Mouse (Mus musculus) testis, postnatal 10 days (tissue): ENCODE measurements at regions not wholly inside any gene's neighbourhood (a gene's known extent, or its start where the extent isn't known, plus 50 kb on each side); places are given as distances from the start of the nearest gene placed in this dataset.

Experiments
- DNase-seq: peaks from one replicate; pipeline ENCODE4 v3.0.0; 2021; ENCODE audit warnings: low spot score

GRCm38 (mm10) chr4:56264626-56265025, 475.2 kb upstream of the Gm26657 start:
- no peak for DNase-seq

GRCm38 (mm10) chr4:56263822-56264221, 476.0 kb upstream of the Gm26657 start:
- no peak for DNase-seq

DNA sequence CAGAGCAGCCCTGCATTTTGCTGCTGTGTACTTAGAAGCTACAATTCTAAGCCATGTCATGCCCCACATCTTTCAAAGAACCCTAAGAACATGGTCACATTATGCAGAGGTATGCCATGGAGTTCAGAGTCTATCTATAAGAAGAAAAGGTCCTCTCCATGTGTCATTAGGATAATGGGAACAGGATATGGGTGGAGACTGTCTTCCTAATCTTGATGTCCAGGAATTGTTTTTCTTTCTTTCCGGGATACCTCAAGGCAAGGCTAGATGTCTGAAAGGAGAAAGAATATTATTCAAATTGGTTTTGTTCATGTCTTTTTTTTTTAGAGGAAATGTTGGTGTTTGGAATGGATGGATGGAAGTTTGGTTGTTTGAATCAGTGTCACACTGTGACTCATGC, 477.3 kb upstream of the Gm26657 start:
- no peak for DNase-seq

- DNase-seq: no peak
Observed at GRCm38 (mm10) chr4:56261992-56262391, 477.9 kb upstream of the Gm26657 start.

GRCm38 (mm10) chr4:56252375-56252774, 487.5 kb upstream of the Gm26657 start:
- no peak for DNase-seq

DNA sequence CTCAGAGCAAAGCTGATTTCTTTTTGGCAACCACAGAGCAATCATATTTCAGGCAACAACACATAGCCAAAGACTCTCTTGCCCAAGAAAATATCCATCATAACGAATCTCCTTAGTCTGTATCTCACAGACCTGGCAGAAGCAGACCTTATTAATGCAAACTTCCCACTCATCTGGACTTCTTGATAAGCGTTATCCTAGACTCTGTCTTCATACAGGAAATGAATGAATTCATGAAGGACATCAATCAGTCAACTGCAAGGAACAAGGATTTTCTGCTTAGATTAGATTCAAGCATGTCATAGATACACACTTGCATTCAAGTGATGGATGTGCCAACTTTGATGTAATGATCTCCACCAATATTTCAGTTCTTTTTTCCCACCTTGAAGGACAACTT, 488.1 kb upstream of the Gm26657 start:
- DNase-seq: no peak

GRCm38 (mm10) chr4:56250611-56251010, 489.3 kb upstream of the Gm26657 start:
- DNase-seq: no peak

DNA sequence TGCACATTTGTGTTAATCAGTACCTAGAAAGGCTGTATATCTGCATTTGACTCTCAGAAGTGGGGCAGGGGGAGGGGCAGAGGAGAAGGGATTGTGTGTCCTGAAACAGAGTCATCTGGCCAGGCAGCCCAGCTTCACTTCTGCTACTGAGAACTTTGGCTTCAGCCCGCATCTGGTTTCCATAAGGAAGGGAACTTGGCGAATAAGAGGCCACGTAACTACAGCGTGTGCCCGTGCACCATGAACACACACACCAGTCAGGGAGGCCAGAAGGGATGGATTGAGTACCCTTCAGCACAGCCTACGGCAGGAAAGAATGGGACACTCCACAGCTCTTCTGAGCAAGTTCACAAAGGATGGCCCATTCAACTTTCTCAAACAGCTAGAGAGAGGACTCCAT, 496.0 kb upstream of the Gm26657 start:
- DNase-seq: no peak

DNA sequence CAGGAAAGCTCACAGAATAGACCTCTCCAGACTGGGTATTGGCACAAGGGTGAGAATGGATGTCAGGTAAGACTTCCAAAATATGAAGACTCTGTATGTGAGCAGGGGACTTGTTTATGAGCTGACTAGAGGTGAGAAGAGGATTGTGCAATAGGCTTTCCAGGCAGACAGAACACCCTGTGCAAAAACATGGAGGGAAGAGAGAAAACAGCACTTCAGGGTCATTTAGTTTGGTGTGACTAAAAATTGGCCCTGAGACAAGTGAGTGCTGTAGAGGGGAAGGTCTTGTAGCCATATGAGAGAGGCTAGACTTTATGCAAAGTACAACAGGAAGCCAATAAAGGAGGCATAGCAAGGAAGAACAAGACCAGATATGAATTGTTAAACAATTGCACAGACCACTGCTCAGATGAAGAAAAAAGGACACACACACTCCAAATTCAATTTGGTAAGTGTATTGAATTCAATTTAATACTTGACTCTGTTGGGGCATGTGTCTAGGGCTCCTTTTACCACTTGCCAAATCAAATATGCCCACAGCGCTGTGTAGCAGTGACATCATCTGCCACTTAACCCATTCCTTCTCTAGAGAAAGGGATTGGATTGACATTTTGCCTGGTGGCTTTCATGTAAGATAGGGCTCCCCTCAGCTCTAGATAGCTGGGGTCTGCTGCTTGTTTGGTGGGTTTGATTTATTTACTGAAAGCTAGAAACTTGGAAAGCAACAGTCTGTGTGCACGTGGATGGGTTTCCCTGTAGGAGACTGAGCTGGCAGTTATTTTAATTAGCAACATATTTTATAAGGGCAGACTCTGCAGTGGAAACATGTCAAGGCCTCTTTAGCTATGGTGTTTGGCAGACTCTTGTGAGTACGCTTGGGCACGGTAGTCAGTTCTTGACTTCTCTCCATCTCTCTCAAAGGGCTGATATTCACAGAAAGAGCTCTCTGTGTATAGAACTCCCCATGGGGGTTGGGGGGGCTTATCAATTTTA, 501.1 kb upstream of the Gm26657 start:
- DNase-seq: no peak

GRCm38 (mm10) chr4:56231414-56231813, 508.5 kb upstream of the Gm26657 start:
- DNase-seq: no peak

- DNase-seq: no peak
Observed at GRCm38 (mm10) chr4:56230451-56230850, 509.4 kb upstream of the Gm26657 start.

GRCm38 (mm10) chr4:56226493-56226892, 513.4 kb upstream of the Gm26657 start:
- DNase-seq: no peak

- no peak for DNase-seq
Observed at GRCm38 (mm10) chr4:56224542-56224941, 515.3 kb upstream of the Gm26657 start.

DNA sequence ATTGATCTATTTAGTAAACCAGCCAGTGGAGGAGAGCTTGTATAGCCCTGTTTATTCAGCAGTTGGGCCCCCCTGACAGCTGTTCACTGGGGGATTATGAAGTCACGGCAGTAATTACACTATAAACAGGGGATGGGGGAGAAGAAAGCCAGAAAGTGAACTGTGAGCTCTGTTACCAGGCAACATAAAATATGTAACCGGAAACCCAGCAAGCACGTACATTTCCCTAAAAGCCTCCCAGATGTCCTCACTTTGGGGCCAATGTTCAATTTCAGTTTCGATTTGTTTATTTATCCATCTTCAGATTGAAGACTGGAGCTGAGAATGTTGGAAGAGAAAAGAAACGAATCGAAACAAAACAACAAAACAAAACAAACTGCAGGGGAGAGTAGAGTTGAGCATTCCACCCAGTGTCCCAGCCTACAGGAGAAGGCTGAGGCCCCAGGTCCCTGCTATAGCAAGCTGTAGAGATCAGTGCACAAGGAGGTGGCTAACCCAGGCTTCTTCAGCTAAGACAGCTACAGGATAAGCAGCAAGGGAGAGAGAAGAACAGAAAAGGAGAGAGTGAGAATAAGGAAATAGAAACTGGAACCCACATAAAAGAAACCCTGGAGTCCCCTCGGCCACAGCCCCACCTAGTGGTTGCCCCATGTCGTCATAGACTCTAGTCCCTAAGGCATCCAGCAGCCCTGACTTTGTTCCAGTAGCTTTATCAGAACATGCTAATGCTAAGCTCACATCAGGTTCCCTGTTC, 517.7 kb upstream of the Gm26657 start:
- DNase-seq: peak; percentile 66

DNA sequence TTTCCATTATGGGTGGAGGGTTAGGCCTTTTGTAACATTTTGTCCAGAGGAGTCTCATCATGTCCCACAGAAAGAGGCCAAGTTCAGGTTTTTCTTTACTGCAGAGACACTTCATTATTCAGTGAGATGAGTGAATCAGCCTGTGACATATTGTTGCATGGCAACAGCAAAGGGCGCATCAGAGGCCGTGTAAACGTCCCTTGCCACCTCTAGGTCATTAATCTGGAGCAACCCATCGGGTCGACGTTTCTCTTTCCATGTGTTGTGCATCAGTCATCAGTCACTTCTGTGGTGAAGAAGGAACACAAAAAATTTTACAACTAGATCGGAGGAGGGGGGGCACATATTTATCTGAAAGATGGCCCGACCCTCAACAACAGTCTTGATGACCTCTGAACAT, 519.3 kb upstream of the Gm26657 start:
- DNase-seq: no peak

GRCm38 (mm10) chr4:56209499-56209898, 530.4 kb upstream of the Gm26657 start:
- DNase-seq: no peak

DNA sequence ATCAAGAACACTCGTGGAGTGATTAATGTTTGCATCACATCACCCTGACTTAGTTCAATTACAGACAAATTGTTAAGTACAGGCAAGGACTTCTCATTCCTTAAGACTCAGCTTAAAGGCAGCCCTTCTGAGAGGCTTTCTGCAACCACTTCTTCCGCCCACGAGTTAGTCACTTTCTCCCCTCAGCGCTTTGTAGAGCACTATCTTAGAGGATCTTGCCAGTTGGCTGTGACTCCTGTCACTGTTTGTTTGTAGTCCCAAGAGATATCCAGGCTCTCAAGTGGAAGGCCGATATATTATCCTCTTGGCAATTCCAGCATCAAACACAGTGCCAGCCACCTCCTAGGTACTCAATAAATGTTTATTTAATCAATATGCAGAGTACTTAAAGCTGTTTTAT, 532.1 kb upstream of the Gm26657 start:
- DNase-seq: no peak

- DNase-seq: no peak
Observed at GRCm38 (mm10) chr4:56205069-56205468, 534.8 kb upstream of the Gm26657 start.

DNA sequence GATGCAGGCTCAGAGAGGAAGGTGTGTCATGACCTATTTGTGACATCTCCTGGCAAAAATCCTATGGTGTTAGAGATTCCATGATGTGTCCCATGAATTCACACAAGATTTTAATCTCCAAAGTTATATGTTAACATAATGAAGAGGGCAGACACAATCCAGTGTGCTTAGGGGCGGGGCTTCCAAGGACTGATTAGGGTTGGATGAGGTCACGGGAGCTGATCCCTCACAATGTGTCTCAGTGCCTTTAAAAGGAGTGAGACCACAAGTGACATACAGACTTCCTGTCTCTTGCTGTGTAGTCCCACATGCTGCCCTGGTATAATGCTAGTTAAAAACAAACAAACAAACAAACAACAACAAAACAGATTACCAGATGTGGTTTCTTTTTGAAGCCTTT, 546.5 kb upstream of the Gm26657 start:
- DNase-seq: no peak

- no peak for DNase-seq
Observed at GRCm38 (mm10) chr4:56192516-56192915, 547.4 kb upstream of the Gm26657 start.

DNA sequence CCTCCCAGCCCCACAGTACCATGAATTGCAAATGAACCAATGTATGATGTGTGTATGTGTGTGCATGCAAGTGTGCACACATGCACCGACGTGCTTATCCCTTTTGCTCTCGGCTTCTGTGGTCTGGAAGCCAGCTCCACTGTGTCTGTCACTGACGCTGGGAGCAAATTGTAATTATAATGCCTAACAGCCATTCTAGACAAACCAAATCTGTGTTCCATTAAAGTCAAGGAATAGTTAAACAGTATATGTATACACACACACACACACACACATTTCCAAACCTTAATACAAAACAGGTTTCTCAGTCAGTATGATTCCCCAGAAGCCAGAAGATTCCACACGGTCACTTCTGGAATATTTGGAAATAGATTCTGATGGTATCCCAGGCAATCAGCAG, 560.3 kb upstream of the Gm26657 start:
- DNase-seq: no peak

- DNase-seq: no peak
Observed at GRCm38 (mm10) chr4:56178844-56179481, 560.9 kb upstream of the Gm26657 start.

DNA sequence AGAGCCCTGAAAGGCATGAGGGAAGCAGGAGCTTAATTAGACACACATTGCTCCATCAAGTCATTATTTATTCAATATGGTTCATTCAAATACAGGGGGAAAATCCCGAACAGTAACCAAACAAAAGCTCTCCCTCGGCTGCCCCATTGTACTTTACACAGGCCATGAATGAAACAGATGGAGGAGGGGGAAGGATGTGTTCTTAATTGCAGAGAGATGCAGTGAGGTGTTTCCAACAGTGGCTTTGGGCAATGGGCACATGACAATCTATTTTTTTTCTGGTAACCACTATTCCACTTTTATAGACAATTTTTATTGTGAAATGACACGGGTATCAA, 578.6 kb upstream of the Gm26657 start:
- no peak for DNase-seq
